Mouse (Mus musculus): ENCODE measurements around the gene Atp2b2. TPM values are rescaled to one million over a fixed set of nuclear protein-coding genes. Genes with fewer than 3 reads are reported as not detected.

Gene Atp2b2
- polyA plus RNA-seq, 1 experiment from 2014 or later: 37.9 TPM

- no peaks in the 10 kb centered on the region for H3K36me3 ChIP-seq
- peaks cover 7% of the 10 kb centered on the region; the same call in 1 of the 2 replicates for H3K4me1 ChIP-seq
- ATAC-seq (ENCODE audit: low FRiP score): no peak
- no peak overlapping the region for H3K27ac ChIP-seq (replicated peaks)
- no peaks in the 10 kb centered on the region for H3K9me3 ChIP-seq (replicated peaks)
- no peaks in the 10 kb centered on the region for H3K27me3 ChIP-seq (replicated peaks)
- 7% methylated on average over 9 of the region's 9 CpGs for WGBS
- H3K4me2 ChIP-seq: no peak overlapping the region
- no peak overlapping the region for H3K4me3 ChIP-seq (replicated peaks)
- no peak overlapping the region for H3K9ac ChIP-seq (replicated peaks)
Observed at GRCm38 (mm10) chr6:114012834-114013233, 29.6 kb downstream of the Atp2b2 start.

- H3K4me1 ChIP-seq: peaks cover 7% of the 10 kb centered on the region; the same call in 1 of the 2 replicates
- H3K27ac ChIP-seq (replicated peaks): no peak overlapping the region
- no peaks in the 10 kb centered on the region for H3K9me3 ChIP-seq (replicated peaks)
- WGBS: 89% methylated on average over 6 of the region's 6 CpGs
- H3K9ac ChIP-seq (replicated peaks): no peak overlapping the region
- H3K4me2 ChIP-seq: no peak overlapping the region
- H3K36me3 ChIP-seq: no peaks in the 10 kb centered on the region
- ATAC-seq (ENCODE audit: low FRiP score): no peak
- no peak overlapping the region for H3K4me3 ChIP-seq (replicated peaks)
- no peaks in the 10 kb centered on the region for H3K27me3 ChIP-seq (replicated peaks)
Observed at GRCm38 (mm10) chr6:114011976-114012375, 30.4 kb downstream of the Atp2b2 start.

- Histone ChIP-seq H3K27ac (replicated peaks) (no peak overlapping the region), H3K4me1 (0 out of 2 replicates have a peak, but pooled peaks cover 2% of the 10 kb centered on the region), H3K9me3 (replicated peaks) (no peaks in the 10 kb centered on the region), H3K36me3 (no peaks in the 10 kb centered on the region), H3K4me3 (replicated peaks) (no peak overlapping the region), H3K9ac (replicated peaks) (no peak overlapping the region), H3K27me3 (replicated peaks) (no peaks in the 10 kb centered on the region; the same call in 1 of the 2 replicates), H3K4me2 (no peak overlapping the region)
- no peak for ATAC-seq (ENCODE audit: low FRiP score)
- WGBS: 78% methylated on average over 3 of the region's 3 CpGs
Observed at GRCm38 (mm10) chr6:114003796-114004195, 38.6 kb downstream of the Atp2b2 start.

GRCm38 (mm10) chr6:114000928-114001327 lies 41.5 kb downstream of the Atp2b2 start:
- Histone ChIP-seq H3K27me3 (replicated peaks) (no peaks in the 10 kb centered on the region; the same call in 1 of the 2 replicates), H3K4me1 (0 out of 2 replicates have a peak, but pooled peaks cover 2% of the 10 kb centered on the region), H3K9me3 (replicated peaks) (no peaks in the 10 kb centered on the region), H3K36me3 (no peaks in the 10 kb centered on the region), H3K4me3 (replicated peaks) (no peak overlapping the region), H3K27ac (replicated peaks) (no peak overlapping the region), H3K4me2 (no peak overlapping the region), H3K9ac (replicated peaks) (no peak overlapping the region)
- ATAC-seq (ENCODE audit: low FRiP score): no peak
- WGBS: 81% methylated on average over 6 of the region's 6 CpGs

- no peaks in the 10 kb centered on the region for H3K9me3 ChIP-seq (replicated peaks)
- no peaks in the 10 kb centered on the region; the same call in 1 of the 2 replicates for H3K27me3 ChIP-seq (replicated peaks)
- ATAC-seq (ENCODE audit: low FRiP score): no peak
- H3K36me3 ChIP-seq: no peaks in the 10 kb centered on the region
- WGBS: 45% methylated on average over 7 of the region's 7 CpGs
- no peak overlapping the region for H3K4me3 ChIP-seq (replicated peaks)
- no peak overlapping the region for H3K27ac ChIP-seq (replicated peaks)
- H3K4me2 ChIP-seq: no peak overlapping the region
- 0 out of 2 replicates have a peak, but pooled peaks cover 2% of the 10 kb centered on the region for H3K4me1 ChIP-seq
- no peak overlapping the region for H3K9ac ChIP-seq (replicated peaks)
Observed at GRCm38 (mm10) chr6:114000304-114000703, 42.1 kb downstream of the Atp2b2 start.

- no peak overlapping the region for H3K9ac ChIP-seq (replicated peaks)
- H3K4me2 ChIP-seq: no peak overlapping the region
- no peaks in the 10 kb centered on the region; the same call in 1 of the 2 replicates for H3K27me3 ChIP-seq (replicated peaks)
- no peak overlapping the region for H3K27ac ChIP-seq (replicated peaks)
- H3K9me3 ChIP-seq (replicated peaks): no peaks in the 10 kb centered on the region
- 86% methylated on average over 2 of the region's 2 CpGs for WGBS
- H3K36me3 ChIP-seq: no peaks in the 10 kb centered on the region
- no peak for ATAC-seq (ENCODE audit: low FRiP score)
- H3K4me1 ChIP-seq: 0 out of 2 replicates have a peak, but pooled peaks cover 2% of the 10 kb centered on the region
- H3K4me3 ChIP-seq (replicated peaks): no peak overlapping the region
Observed at GRCm38 (mm10) chr6:113998413-113998812, 44.0 kb downstream of the Atp2b2 start.

- Histone ChIP-seq H3K4me3 (replicated peaks) (no peak overlapping the region), H3K4me2 (no peak overlapping the region), H3K27me3 (replicated peaks) (no peaks in the 10 kb centered on the region), H3K36me3 (no peaks in the 10 kb centered on the region), H3K9me3 (replicated peaks) (no peaks in the 10 kb centered on the region), H3K27ac (replicated peaks) (no peak overlapping the region), H3K4me1 (peaks cover 13% of the 10 kb centered on the region), H3K9ac (replicated peaks) (no peak overlapping the region)
- no peak for ATAC-seq (ENCODE audit: low FRiP score)
- WGBS: 95% methylated on average over 5 of the region's 5 CpGs
Observed at GRCm38 (mm10) chr6:113994176-113994575, 48.2 kb downstream of the Atp2b2 start.

- no peak for ATAC-seq (ENCODE audit: low FRiP score)
- H3K27me3 ChIP-seq (replicated peaks): no peaks in the 10 kb centered on the region
- H3K9ac ChIP-seq (replicated peaks): no peak overlapping the region
- no peak overlapping the region for H3K4me3 ChIP-seq (replicated peaks)
- H3K4me2 ChIP-seq: no peak overlapping the region
- peaks cover 13% of the 10 kb centered on the region for H3K4me1 ChIP-seq
- no peaks in the 10 kb centered on the region for H3K36me3 ChIP-seq
- no peaks in the 10 kb centered on the region for H3K9me3 ChIP-seq (replicated peaks)
- H3K27ac ChIP-seq (replicated peaks): 0 out of 2 replicates have a peak overlapping the region, but pooled peaks have one; percentile 65
- WGBS: 83% methylated on average over 2 of the region's 2 CpGs
Observed at GRCm38 (mm10) chr6:113992101-113992500, 50.3 kb downstream of the Atp2b2 start.

- H3K4me1 ChIP-seq: peaks cover 17% of the 10 kb centered on the region
- H3K4me2 ChIP-seq: 0 out of 2 replicates have a peak overlapping the region, but pooled peaks have one; percentile 15
- no peaks in the 10 kb centered on the region for H3K36me3 ChIP-seq
- no peaks in the 10 kb centered on the region for H3K27me3 ChIP-seq (replicated peaks)
- WGBS: 38% methylated on average over 11 of the region's 11 CpGs
- H3K4me3 ChIP-seq (replicated peaks): no peak overlapping the region
- peak overlapping the region; percentile 65 for H3K27ac ChIP-seq (replicated peaks)
- ATAC-seq (ENCODE audit: low FRiP score): peak; percentile 41; the same call in 1 of the 2 replicates
- no peak overlapping the region for H3K9ac ChIP-seq (replicated peaks)
- no peaks in the 10 kb centered on the region for H3K9me3 ChIP-seq (replicated peaks)
Observed at GRCm38 (mm10) chr6:113991482-113991881, 50.9 kb downstream of the Atp2b2 start.

- H3K27ac ChIP-seq (replicated peaks): no peak overlapping the region
- peaks cover 17% of the 10 kb centered on the region for H3K4me1 ChIP-seq
- WGBS: 35% methylated on average over 1 of the region's 1 CpGs
- no peaks in the 10 kb centered on the region for H3K27me3 ChIP-seq (replicated peaks)
- H3K9me3 ChIP-seq (replicated peaks): no peaks in the 10 kb centered on the region
- H3K4me3 ChIP-seq (replicated peaks): no peak overlapping the region
- no peak overlapping the region for H3K4me2 ChIP-seq
- H3K36me3 ChIP-seq: no peaks in the 10 kb centered on the region
- no peak for ATAC-seq (ENCODE audit: low FRiP score)
- H3K9ac ChIP-seq (replicated peaks): no peak overlapping the region
Observed at GRCm38 (mm10) chr6:113990044-113990443, 52.4 kb downstream of the Atp2b2 start.

GRCm38 (mm10) chr6:113988521-113988920 lies 53.9 kb downstream of the Atp2b2 start:
- H3K9me3 ChIP-seq (replicated peaks): no peaks in the 10 kb centered on the region
- H3K4me1 ChIP-seq: peaks cover 17% of the 10 kb centered on the region
- no peak overlapping the region for H3K4me2 ChIP-seq
- H3K36me3 ChIP-seq: no peaks in the 10 kb centered on the region
- no peaks in the 10 kb centered on the region for H3K27me3 ChIP-seq (replicated peaks)
- ATAC-seq (ENCODE audit: low FRiP score): no peak
- H3K9ac ChIP-seq (replicated peaks): no peak overlapping the region
- no peak overlapping the region for H3K4me3 ChIP-seq (replicated peaks)
- WGBS: 90% methylated on average over 2 of the region's 2 CpGs
- no peak overlapping the region for H3K27ac ChIP-seq (replicated peaks)

GRCm38 (mm10) chr6:113986671-113987070 lies 55.7 kb downstream of the Atp2b2 start:
- no peak for ATAC-seq (ENCODE audit: low FRiP score)
- Histone ChIP-seq H3K36me3 (no peaks in the 10 kb centered on the region), H3K4me2 (no peak overlapping the region), H3K4me3 (replicated peaks) (no peak overlapping the region), H3K9me3 (replicated peaks) (no peaks in the 10 kb centered on the region), H3K4me1 (peaks cover 13% of the 10 kb centered on the region), H3K27ac (replicated peaks) (no peak overlapping the region), H3K27me3 (replicated peaks) (no peaks in the 10 kb centered on the region), H3K9ac (replicated peaks) (no peak overlapping the region)
- WGBS: 43% methylated on average over 4 of the region's 4 CpGs
